Mouse (Mus musculus): ENCODE measurements around the gene Pkp1. TPM values are rescaled to one million over a fixed set of nuclear protein-coding genes. Genes with fewer than 3 reads are reported as not detected.

Pkp1 gene
- total RNA-seq, 2 experiments from 2014 or later, result 0.10 to 0.14 TPM

- intact Hi-C loops (cut with DNase I), result no loop called here
- DNase-seq, result no peak
Measured at GRCm38 (mm10) chr1:135913657-135914056, 5.3 kb downstream of the Pkp1 start.

GRCm38 (mm10) chr1:135909381-135909780, 9.6 kb downstream of the Pkp1 start:
- intact Hi-C loops (cut with DNase I), result no loop called here
- no peak for DNase-seq

- intact Hi-C loops (cut with DNase I), result no loop called here
- peak; percentile 21 to 25 for DNase-seq
Measured at GRCm38 (mm10) chr1:135906736-135907135, 12.3 kb downstream of the Pkp1 start.

- intact Hi-C loops (cut with DNase I), result no loop called here
Measured at GRCm38 (mm10) chr1:135899991-135900515, 19.0 kb downstream of the Pkp1 start.

GRCm38 (mm10) chr1:135899295-135899694, 19.7 kb downstream of the Pkp1 start:
- no peak for DNase-seq

More at GRCm38 (mm10) chr1:135899991-135900515, 19.0 kb downstream of the Pkp1 start:
- no peak for DNase-seq

GRCm38 (mm10) chr1:135895367-135895766, 23.6 kb downstream of the Pkp1 start:
- intact Hi-C loops (cut with DNase I), result no loop called here
- no peak for DNase-seq

More at GRCm38 (mm10) chr1:135899295-135899694, 19.7 kb downstream of the Pkp1 start:
- intact Hi-C loops (cut with DNase I), result no loop called here

GRCm38 (mm10) chr1:135893377-135893776, 25.6 kb downstream of the Pkp1 start:
- DNase-seq, result no peak
- intact Hi-C loops (cut with DNase I), result no loop called here

- intact Hi-C loops (cut with DNase I), result no loop called here
- DNase-seq, result no peak
Measured at GRCm38 (mm10) chr1:135892764-135893163, 26.2 kb downstream of the Pkp1 start.

GRCm38 (mm10) chr1:135892233-135892632, 26.8 kb downstream of the Pkp1 start:
- intact Hi-C loops (cut with DNase I), result no loop called here
- DNase-seq, result no peak

- intact Hi-C loops (cut with DNase I), result no loop called here
- no peak for DNase-seq
Measured at GRCm38 (mm10) chr1:135891424-135892216, 27.4 kb downstream of the Pkp1 start.

- DNase-seq, result no peak
- intact Hi-C loops (cut with DNase I), result no loop called here
Measured at GRCm38 (mm10) chr1:135889461-135890185, 29.4 kb downstream of the Pkp1 start.

- intact Hi-C loops (cut with DNase I), result loop anchor here (2.0 kb wide), 1 partner anchor 32 kb away; no protein-coding TSS in a partner anchor
- peak; percentile 65 to 72 for DNase-seq
Measured at GRCm38 (mm10) chr1:135882385-135883109, 36.5 kb downstream of the Pkp1 start.

- DNase-seq, result no peak
- intact Hi-C loops (cut with DNase I), result no loop called here
Measured at GRCm38 (mm10) chr1:135877248-135877647, 41.8 kb downstream of the Pkp1 start.

- intact Hi-C loops (cut with DNase I), result no loop called here
- DNase-seq, result no peak
Measured at GRCm38 (mm10) chr1:135872991-135873390, 46.0 kb downstream of the Pkp1 start.

- DNase-seq, result no peak
- intact Hi-C loops (cut with DNase I), result no loop called here
Measured at GRCm38 (mm10) chr1:135868570-135868969, 50.4 kb downstream of the Pkp1 start.

GRCm38 (mm10) chr1:135865518-135866194, 53.4 kb downstream of the Pkp1 start:
- intact Hi-C loops (cut with DNase I), result loop anchor here (1.0 kb wide), 1 partner anchor 79 kb away; no protein-coding TSS in a partner anchor
- DNase-seq, result peak; percentile 89 to 95

GRCm38 (mm10) chr1:135864830-135865229, 54.2 kb downstream of the Pkp1 start:
- intact Hi-C loops (cut with DNase I), result loop anchor here (1.0 kb wide), 1 partner anchor 79 kb away; no protein-coding TSS in a partner anchor
- DNase-seq, result peak in 1 of 2 experiments; percentile 5

GRCm38 (mm10) chr1:135863786-135864335, 55.1 kb downstream of the Pkp1 start:
- peak; percentile 19 to 25 for DNase-seq
- intact Hi-C loops (cut with DNase I), result no loop called here

- peak in 1 of 2 experiments; percentile 1 for DNase-seq
- intact Hi-C loops (cut with DNase I), result no loop called here
Measured at GRCm38 (mm10) chr1:135862561-135862960, 56.4 kb downstream of the Pkp1 start.
